ENCODE assay signal across 11 mouse cellular contexts in genomic region chr9:101862481-101863065, GRCm38 (mm10). TPM values are rescaled to one million over a fixed set of nuclear protein-coding genes. Genes with fewer than 3 reads are reported as not detected.
DNase-seq lines count a peak whose midpoint lies in the region; ATAC-seq and TF ChIP-seq lines count a peak whose summit lies in the region.
"Had no signal": no experiment of that assay in that cellular context is flagged by ENCODE, and none has a peak within 500 bp of the region (broad histone marks: within the 10 kb centered on the region; RNA-seq: fewer than 3 reads in every experiment).

No protein-coding gene starts in this region.

- 0 out of 2 replicates have a peak overlapping the region, but pooled peaks have one; percentile 9 for H3K9ac ChIP-seq in kidney, embryonic 16.5 days (replicated peaks; ENCODE audit: low read length)
- no peak overlapping the region for H3K9ac ChIP-seq in midbrain, embryonic 11.5 days (ENCODE audit: low read length)
- H3K9ac ChIP-seq in intestine, postnatal 0 days (ENCODE audit: low read depth, low read length): no peak overlapping the region
- H3K9ac ChIP-seq: limb, embryonic 13.5 days had no signal

- 26% methylated on average over 12 of the region's 12 CpGs for WGBS in kidney, embryonic 16.5 days
- 38% methylated on average over 12 of the region's 12 CpGs for WGBS in midbrain, embryonic 11.5 days
- 69% methylated on average over 12 of the region's 12 CpGs for WGBS in intestine, postnatal 0 days

- H3K9me3 ChIP-seq in kidney, embryonic 16.5 days (ENCODE audit: low read length): no peaks in the 10 kb centered on the region; the same call in 1 of the 2 replicates
- H3K9me3 ChIP-seq in midbrain, embryonic 11.5 days (ENCODE audit: control insufficient read depth, low read length): no peaks in the 10 kb centered on the region
- no peaks in the 10 kb centered on the region for H3K9me3 ChIP-seq in intestine, postnatal 0 days (ENCODE audit: control insufficient read depth)

- peak; percentile 46; the same call in 1 of the 2 replicates for ATAC-seq in kidney, embryonic 16.5 days (ENCODE audit: low FRiP score, low TSS enrichment)
- ATAC-seq in midbrain, embryonic 11.5 days (ENCODE audit: low FRiP score): 0 out of 2 replicates have a peak, but pooled peaks have one; percentile 55
- ATAC-seq in intestine, postnatal 0 days: no peak

- peak overlapping the region; percentile 42 for H3K4me2 ChIP-seq in kidney, embryonic 16.5 days (replicated peaks; ENCODE audit: low read depth, low read length)
- peak overlapping the region; percentile 10; the same call in 1 of the 2 replicates for H3K4me2 ChIP-seq in midbrain, embryonic 11.5 days
- H3K4me2 ChIP-seq in intestine, postnatal 0 days (replicated peaks; ENCODE audit: low read depth): no peak overlapping the region
- H3K4me2 ChIP-seq: limb, embryonic 13.5 days had no signal

- TF ChIP-seq CTCF in intestine, postnatal 0 days (IDR thresholded peaks at IDR 0.05; ENCODE audit: low read depth): no peak

- DNase-seq in layer of hippocampus, adult 11-12 months (ENCODE audit: low spot score): peak; percentile 13
- no peak for DNase-seq in layer of hippocampus, adult 9-10 months (ENCODE audit: low spot score)
- peak; percentile 92 for DNase-seq in cerebellum, adult 9-10 months
- peak; percentile 39 for DNase-seq in heart, adult 8-10 months (ENCODE audit: low spot score)
- peak; percentile 89 for DNase-seq in midbrain, embryonic 11.5 days (ENCODE audit: low spot score, missing footprints)
- DNase-seq in urinary bladder, postnatal 36 days (ENCODE audit: low spot score in 2 of 2): peak; percentile 13 to 56

- H3K36me3 ChIP-seq in kidney, embryonic 16.5 days (ENCODE audit: insufficient read depth, low read length): no peaks in the 10 kb centered on the region
- no peaks in the 10 kb centered on the region for H3K36me3 ChIP-seq in midbrain, embryonic 11.5 days (ENCODE audit: control insufficient read depth, insufficient read depth, low read length)
- no peaks in the 10 kb centered on the region for H3K36me3 ChIP-seq in intestine, postnatal 0 days (ENCODE audit: control insufficient read depth, insufficient read depth)
- H3K36me3 ChIP-seq: limb, embryonic 13.5 days had no signal

- peaks cover 19% of the 10 kb centered on the region for H3K4me1 ChIP-seq in kidney, embryonic 16.5 days (ENCODE audit: insufficient read depth, low read length)
- peaks cover 10% of the 10 kb centered on the region for H3K4me1 ChIP-seq in midbrain, embryonic 11.5 days (ENCODE audit: control insufficient read depth, insufficient read depth, low read length)
- no peaks in the 10 kb centered on the region for H3K4me1 ChIP-seq in intestine, postnatal 0 days (replicated peaks; ENCODE audit: control insufficient read depth, insufficient read depth, low read length)
- H3K4me1 ChIP-seq: limb, embryonic 13.5 days had no signal

- no peaks in the 10 kb centered on the region for H3K27me3 ChIP-seq in kidney, embryonic 16.5 days (ENCODE audit: insufficient read depth, low read length)
- no peaks in the 10 kb centered on the region for H3K27me3 ChIP-seq in midbrain, embryonic 11.5 days (ENCODE audit: control insufficient read depth, insufficient read depth, low read length)
- H3K27me3 ChIP-seq in intestine, postnatal 0 days (replicated peaks; ENCODE audit: control insufficient read depth, insufficient read depth, low read length): no peaks in the 10 kb centered on the region
- H3K27me3 ChIP-seq: limb, embryonic 13.5 days had no signal

- peak overlapping the region; percentile 25; the same call in 1 of the 2 replicates for H3K27ac ChIP-seq in kidney, embryonic 16.5 days (ENCODE audit: low read length)
- H3K27ac ChIP-seq in midbrain, embryonic 11.5 days (ENCODE audit: low read depth, low read length): no peak overlapping the region
- no peak overlapping the region for H3K27ac ChIP-seq in intestine, postnatal 0 days (ENCODE audit: low read depth, low read length)
- H3K27ac ChIP-seq: limb, embryonic 13.5 days had no signal

- H3K4me3 ChIP-seq in kidney, embryonic 16.5 days (ENCODE audit: low read length): peak overlapping the region; percentile 7; the same call in 1 of the 2 replicates
- no peak overlapping the region for H3K4me3 ChIP-seq in midbrain, embryonic 11.5 days (ENCODE audit: low read depth, low read length)
- no peak overlapping the region for H3K4me3 ChIP-seq in intestine, postnatal 0 days (ENCODE audit: low read depth, low read length)
- H3K4me3 ChIP-seq: limb, embryonic 13.5 days had no signal

RNA-seq across cellular contexts. Expression of gene 9630041A04Rik, which starts 0.9 kb away (rescaled TPM):
- total RNA-seq in heart, adult 8-10 months (2022): not detected
- polyA plus RNA-seq in kidney, embryonic 16.5 days (2015; fragmentation: Nextera tagmentation; extraction: Ambion mirVana): not detected in 2 replicates
- polyA plus RNA-seq in midbrain, embryonic 11.5 days (2014; fragmentation: Nextera tagmentation; extraction: Ambion mirVana): 0.18 TPM in 1 of 2 replicates, not detected in the other
- polyA plus RNA-seq in intestine, postnatal 0 days (2015; fragmentation: Nextera tagmentation; extraction: Ambion mirVana): not detected in 2 replicates
- polyA plus RNA-seq: embryonic facial prominence, embryonic 11.5 days; limb, embryonic 13.5 days; stomach, embryonic 14.5 days had no signal
